Mouse (Mus musculus) liver, embryonic 14.5 days (tissue): ENCODE measurements around the gene Espl1.

Source experiments
- CTCF ChIP-seq: IDR thresholded peaks from 2 replicates; pipeline ENCODE4 v1.5.1; 2016; ENCODE audit warnings: antibody characterized with exemption, low read depth, control low read depth
- EP300 ChIP-seq: IDR thresholded peaks from 2 replicates; pipeline ENCODE4 v1.6.1; 2016; ENCODE audit warnings: antibody characterized with exemption, low read depth

- no peak for TF ChIP-seq CTCF
- no peak for TF ChIP-seq EP300
Observed at GRCm38 (mm10) chr15:102258076-102258470, 38.0 kb upstream of the Espl1 start.
